Mouse (Mus musculus): ENCODE data around the gene Nfix.

Nfix gene

DNA sequence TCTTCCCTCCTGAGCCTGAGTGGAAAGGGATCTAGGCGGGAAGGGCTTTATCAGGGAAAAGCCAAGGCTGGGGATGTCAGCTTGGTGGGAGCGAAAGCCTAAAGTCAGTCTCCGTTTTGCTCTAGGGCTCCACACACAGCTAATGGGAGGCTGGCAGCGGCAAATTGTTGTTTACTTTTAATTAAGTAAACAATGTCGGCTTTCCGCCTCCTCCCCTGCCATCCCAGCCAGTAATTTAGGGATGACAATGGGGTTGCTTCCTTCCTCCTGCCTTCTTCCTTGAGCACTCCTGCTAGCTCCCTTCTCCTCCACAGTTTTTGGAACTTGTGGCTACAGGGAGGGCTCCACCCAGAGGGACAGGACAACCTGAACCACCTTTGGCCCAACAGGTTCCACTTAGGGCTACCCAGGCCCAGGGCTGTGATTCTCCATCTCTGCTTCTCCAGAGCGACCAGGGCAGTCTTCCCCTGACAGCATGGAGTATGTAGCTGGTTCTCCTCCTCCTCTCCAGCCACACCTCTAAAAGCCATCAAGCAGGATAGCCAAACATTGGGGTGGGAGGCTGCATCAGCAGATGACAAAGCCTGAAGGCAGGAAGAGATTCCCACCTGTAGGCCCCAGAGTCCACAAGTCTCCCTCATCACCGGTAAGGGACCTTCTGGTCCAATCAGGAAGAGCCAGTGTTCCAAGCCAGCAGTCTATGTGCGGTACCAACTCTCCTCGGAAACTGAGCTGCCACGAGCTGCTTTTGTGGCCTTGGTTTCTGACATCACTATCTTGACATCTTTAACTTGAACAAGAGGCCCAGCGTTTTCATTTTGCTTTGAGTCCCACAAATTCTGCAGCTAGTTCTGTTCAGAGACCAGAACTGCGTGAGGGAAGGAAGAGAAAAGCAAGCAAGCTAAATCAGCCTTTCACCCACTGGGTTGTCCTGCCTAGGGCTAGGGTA lies 59.0 kb downstream of the Nfix start:
- DNase-seq (ENCODE audit: low read depth, low spot score) = no peak

DNA sequence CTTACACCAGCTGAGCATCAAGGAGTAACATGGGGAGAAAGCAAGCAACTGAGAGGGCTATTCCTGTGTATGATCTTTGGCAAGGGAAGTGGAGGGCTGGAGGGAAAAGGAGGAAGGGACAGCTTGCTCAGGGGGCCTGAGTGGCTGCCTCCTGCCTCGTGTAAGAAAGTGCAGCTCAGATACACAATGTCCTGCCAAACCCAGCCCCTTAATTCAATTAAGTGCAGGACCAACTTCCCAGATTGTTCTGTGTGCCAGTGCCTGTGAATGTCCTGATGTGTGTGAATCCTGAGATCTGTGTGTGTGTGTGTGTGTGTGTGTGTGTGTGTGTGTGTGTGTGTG lies 60.8 kb downstream of the Nfix start:
- DNase-seq (ENCODE audit: low read depth, low spot score) = no peak

DNA sequence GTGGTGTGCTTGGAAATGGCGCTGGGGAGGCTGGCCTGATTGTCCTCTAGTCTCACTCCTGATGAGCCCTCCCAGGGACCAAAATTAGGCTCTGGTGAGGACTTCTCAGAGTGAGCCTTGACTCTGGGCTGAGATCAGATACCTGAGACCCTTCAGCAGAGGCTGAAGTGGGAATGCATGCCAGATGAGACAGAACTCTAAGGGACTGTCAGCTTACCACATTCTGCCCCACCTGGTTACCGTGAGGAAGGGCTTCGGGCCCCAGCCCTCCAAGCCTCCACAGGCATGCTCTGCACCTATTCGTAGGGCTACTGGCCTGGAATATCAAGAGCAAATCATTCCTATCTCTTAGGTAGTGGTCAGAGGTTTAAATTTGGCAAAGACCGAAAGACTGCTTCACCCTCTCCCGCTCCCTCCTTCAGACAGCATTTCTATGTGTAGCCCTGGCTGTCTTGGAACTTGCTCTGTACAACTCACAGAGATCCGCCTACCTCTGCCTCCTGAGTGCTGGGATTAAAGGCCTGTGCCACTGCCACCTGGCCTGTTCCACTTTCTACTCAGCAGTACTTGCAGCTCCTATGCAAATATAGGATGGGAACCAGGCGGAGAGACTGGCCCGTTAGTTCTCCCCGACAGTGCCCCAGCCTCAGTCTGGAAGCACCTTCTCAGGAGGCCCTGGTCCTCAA lies 61.3 kb downstream of the Nfix start:
- no peak for DNase-seq (ENCODE audit: low read depth, low spot score)

DNA sequence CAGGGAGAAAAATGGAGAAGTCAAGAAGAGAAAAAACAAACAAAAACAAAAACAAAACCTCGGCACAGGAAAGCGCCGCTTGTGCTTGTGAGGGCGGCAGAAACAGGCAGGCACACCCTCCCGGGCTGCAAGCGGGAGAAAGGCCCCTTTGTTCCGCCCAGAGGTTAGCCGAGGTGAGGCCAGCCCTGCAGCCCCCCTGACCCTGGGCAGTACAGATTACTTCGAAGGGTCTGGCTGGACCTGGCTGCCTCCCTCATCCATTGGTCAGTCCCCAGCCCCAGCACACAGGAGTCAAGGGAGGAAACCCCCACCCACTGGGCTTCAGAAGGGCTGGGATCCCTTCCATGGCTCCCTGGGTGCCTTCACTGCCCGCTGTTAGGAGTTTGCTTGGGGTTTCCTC lies 61.9 kb downstream of the Nfix start:
- no peak for DNase-seq (ENCODE audit: low read depth, low spot score)

DNA sequence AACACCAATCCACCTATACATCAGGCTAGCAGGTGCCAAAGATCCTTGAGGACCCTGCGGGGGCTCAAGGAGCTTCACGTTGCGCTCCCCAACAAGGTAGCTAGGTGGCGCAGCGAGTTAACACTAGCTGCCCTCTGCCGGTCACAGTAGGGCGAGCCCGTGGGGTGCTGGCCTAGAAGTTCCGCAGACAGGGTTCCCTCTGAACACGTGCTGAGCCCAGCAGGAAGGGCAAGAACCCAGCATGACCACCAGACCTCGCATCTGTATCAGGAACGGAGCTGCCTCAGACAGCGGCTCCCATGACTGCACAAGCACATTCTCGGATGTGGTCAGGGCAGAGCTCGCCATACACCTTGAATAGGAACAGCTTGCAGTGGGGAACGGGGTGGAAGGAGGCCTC lies 62.5 kb downstream of the Nfix start:
- peak; percentile 83 for DNase-seq (ENCODE audit: low read depth, low spot score)

DNA sequence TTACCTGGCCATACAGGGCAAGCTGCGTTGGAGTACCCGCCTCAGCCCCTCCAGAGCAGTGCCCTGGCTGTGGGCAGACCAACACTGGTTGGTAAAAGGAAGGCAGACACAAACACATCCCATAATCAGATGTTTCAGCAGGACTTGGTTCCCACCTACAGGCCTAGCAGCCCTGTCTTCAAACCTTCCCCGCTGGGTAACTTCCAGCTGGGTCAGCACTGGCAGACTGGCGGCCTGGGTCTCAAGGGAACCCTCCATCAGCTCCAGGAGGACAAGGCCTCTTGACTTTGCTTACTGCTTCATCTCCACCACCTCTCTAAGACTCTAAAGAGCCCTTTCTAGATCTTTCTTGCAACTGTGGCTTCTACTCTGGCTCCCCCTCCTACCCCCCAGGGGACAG lies 63.6 kb downstream of the Nfix start:
- DNase-seq (ENCODE audit: low read depth, low spot score) = no peak

DNA sequence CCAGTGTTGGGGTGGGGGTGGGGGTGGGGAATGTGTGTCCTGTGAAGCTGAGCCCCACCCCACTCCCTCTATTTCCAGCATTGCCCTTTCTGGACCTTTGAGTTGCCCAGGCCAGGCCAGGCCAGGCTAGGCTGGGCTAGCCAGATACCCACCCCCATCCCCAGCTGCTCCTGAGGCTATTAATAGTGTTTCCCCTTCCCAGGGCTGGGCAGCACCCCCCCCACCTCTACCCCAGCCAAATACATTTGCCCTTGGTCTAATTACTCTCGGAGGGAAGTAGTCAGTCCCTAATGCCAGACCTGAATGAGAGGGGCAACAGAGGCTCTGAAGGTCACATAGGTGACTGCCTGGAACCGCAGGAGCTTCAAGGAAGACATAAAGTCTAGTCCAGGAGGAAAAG lies 64.5 kb downstream of the Nfix start:
- DNase-seq (ENCODE audit: low read depth, low spot score) = no peak

DNA sequence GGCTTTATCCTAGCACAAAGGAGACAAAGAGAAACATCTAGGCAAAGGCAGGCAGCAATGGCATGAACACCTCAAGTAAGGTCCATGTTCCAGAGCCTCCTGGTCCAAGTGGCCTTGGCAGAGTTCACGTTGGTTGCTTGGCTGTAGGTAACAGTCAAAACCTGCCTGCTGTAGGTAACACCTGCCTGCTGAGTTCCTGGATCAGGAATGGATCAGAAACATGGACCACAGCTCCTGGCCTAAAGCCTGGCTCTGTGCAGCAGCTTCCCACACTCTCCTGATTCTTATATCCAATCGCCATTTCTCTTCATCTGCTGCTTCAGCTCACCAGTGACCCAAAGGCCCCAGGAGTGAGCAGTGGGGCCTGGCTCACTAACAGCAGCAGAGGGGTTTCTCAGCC lies 65.5 kb downstream of the Nfix start:
- DNase-seq (ENCODE audit: low read depth, low spot score) = no peak

DNA sequence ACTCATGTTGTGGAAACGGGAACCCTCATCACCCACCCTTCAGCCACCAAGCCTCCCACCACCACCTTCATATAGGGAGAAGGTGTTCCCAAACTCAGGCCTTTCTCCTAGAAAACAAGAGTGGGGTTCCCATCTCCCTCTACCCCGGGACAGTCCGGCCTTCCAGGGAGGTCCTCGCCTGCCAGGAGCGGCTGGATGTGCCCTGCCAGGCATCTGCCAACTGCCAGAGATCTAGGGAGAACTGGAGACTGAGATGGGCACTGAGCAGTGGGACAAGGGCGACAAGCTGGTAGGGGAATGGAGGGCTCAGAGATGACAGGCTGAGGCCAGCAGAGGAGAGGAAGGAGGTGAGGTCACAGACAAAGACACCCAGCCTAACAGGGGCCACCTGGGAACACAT lies 66.2 kb downstream of the Nfix start:
- DNase-seq (ENCODE audit: low read depth, low spot score) = no peak

DNA sequence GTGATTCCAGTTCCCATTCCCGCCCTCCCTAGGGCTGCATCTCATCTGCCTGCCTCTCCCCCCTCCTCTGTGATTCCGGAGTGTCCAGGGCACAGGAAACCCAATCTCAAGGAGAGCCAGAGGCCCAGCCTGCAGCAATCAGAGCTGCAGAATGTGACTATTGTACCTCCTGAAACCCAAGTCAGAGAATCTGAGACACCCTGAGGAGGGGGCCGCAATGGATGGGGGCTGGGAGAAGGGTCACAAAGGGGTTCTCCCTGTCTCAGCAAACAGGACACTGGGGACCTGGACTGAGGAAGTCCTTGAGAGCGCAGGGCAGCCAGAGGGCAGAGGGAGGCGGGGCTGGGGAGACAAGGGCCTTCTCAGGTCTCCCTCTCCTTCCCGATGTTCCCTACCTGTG lies 67.1 kb downstream of the Nfix start:
- DNase-seq (ENCODE audit: low read depth, low spot score) = no peak

DNA sequence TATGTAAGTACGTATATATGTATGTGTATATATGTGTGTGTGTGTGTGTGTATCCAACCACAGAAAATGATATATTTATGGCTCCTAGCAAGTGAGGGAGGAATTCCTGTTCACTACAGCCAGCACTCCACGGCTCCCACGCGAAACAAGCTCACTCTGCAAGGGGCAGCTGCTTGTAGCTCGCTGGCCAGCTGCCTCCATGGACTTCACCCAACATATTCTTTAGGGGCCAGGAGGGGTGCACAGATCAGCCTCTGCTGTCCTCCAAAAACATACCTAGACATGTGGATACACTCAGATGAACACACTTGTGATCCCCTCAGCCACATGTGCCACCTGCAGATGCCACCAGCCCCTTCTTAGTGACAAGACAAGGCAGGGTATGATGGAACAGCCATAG lies 67.6 kb downstream of the Nfix start:
- no peak for DNase-seq (ENCODE audit: low read depth, low spot score)

DNA sequence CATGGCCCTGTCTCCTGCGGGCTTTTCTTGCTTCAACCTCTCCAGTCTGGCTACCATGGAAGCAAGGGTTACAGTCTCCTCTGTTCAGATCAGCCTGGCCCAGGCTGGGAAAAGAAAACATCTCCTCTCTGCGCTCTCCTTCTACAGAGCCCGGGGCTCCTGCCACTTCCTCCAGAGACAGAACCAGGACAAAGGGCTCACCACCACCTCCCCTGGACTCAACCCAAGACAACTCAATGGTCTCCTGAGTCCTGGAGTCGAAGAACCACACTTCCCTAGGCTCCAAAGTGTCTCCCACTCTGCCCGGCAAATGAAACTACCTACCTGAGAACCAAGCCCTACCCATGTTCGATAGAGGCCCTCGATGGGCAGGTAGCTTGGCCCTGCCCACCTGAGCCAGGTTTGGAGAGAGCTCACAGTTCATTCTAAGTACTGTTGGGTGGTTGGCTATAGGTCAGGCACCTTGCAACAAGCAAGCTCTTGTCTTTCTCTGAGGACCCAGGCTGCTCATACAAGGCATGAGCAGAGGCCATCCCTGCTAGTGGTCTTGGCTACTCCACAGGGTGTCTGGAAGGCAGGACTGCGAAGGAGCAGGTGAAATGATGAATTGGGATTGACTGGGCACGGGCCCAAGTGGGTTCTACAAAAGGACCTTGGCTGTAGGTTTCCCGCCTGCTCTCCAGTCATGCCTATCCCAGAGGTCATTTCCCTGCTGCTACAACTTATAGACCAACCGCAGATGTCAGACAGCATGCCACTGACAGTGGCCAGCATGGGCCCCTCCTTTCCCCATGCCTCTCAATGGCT lies 68.6 kb downstream of the Nfix start:
- DNase-seq (ENCODE audit: low read depth, low spot score) = no peak

DNA sequence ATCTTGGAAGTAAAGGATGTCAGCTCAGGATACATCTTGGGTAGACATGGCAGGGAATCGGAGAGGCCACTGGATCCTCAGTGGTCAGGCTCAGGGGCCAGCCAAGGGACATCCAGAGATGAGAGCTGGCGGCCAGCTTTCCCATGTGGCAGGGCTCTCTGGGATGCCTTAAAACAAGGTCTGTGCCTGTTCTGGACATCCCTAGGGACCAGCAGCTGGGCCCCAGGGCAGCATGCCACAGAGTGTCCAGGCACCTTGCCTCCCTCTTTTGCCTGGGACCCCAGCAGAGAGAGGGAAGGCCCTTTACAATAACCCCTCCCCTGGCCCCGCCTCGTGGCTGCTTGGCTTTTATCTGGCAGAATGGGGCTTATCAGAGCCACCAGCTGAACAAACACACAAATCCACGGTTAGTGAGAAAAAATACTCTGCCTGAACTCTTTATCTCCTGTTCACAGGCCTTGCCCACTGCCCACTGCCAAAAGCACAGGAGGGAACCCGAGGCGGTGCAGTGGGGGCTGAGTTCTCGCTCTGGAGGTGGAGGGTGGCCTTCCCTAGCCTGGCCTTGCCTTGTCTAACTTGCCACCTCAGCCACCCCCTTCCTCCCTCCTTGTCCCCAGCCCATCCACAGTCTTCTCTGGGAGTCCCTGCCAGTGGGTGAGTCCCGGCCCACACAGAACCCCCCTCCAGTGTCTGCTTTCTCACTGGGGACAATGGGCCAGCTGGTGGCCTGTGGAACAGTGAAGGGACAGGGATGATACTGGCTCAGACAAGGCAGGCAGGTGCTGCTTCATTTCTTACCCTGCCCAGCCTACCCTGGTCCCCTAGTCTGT lies 69.4 kb downstream of the Nfix start:
- peak; percentile 38 for DNase-seq (ENCODE audit: low read depth, low spot score)

DNA sequence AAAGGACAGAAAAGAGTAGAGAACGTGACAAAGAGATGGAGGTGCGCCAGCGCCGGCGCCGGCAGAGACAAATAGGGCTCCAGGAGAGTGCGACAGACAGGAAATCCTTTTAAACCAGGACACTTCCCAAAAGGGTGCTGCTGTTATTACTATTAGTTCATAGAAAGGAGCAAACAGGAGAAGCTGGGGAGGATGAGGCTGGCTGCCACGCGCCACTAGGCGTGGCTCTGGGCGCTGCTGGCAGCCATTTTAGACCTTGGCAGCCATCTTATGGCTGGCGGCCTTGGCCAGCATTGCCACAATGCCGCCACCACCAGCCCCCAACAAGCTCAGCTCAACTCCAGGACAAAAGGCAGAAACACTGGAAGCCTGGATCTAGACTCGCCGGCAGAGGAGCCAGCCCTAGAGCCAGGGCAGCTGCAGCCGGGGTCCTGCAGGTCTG lies 70.2 kb downstream of the Nfix start:
- no peak for DNase-seq (ENCODE audit: low read depth, low spot score)

DNA sequence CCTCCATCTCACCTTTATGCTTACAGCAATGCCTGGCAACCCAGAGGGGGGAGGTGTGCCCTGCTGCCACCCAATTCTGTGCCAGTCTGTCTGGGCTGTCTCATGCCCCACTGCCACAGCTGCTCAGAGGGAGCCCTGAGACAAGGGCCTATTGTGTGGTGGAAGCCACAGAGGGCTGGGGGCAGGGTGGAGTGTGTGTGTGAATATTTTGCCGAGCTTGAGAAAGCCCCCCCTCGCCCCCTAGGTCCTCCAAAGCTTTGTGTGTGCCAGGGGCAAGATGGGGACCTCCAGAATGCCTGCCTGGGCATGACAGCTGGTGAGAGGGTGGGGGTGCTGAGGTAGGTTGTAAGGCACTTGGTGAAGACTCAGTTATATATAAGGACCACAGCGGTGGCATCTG lies 71.7 kb downstream of the Nfix start:
- DNase-seq (ENCODE audit: low read depth, low spot score) = no peak

DNA sequence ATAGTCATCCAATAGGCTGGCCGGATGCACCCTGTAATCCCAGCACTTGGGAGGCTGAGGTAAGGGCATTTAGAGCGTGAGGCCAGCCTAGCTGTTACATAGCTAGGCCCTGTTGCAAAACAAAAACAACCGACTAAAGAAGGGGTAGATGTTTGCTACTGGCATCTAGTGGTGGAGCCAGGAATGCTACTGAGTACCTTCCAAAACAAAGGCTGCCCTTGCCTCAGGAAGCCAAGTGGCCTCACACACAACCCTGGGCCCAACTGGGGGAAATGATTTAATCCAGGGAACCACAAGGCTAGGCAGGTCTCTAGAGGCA lies 74.2 kb downstream of the Nfix start:
- DNase-seq (ENCODE audit: low read depth, low spot score) = peak; percentile 83

DNA sequence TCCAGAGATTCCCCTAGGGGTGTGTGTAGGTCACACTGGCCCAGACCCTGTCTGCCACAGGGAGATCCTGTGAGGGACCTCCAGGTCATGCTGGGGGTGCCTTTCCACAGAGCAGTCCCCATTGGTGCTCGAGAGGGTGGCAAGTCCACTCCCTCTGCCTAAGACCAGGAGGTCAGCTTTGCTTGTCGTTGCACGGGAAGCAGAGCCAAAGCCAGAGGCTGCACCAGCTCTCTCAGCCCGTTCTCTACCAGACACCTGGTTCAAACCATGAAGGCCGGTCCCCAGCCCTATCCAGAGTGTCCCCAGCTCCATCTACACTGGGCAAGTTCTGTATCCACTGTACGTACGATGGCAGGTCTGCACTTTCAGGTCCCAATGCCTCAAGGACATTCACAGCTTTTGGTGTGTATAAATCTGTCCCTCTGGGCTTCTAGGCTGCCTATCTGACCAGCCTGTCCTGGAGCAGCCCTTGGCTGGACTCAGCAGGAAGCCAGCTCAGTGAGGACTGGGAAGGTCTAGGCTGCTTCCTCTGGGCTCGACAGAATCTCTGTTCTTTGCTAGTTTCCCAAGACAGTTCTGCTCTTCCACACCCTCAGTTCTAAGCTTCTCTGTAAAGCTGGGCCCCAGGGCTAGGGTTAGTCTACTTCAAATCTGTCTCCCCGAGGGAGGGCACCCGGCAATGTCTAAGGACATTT lies 74.8 kb downstream of the Nfix start:
- no peak for DNase-seq (ENCODE audit: low read depth, low spot score)

DNA sequence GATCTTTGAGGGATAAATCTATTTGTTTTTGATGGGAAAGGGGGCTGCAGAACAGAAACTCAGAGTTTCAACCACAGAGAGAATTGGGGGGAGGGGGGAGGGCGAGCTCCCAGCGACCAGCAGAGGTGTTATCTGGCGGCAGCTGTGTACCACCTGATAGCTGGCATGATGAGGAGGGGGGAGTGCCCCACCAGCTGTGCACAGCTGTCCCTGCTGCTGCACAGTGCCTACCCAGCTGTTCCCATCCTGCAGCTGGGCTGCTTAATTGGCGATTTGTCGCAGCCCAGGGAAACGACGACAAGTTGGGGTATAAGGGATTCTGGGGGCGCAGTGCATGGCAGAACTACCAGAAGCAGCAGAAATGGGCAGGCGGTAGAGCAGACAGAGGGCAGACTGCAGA lies 75.5 kb downstream of the Nfix start:
- DNase-seq (ENCODE audit: low read depth, low spot score) = no peak

DNA sequence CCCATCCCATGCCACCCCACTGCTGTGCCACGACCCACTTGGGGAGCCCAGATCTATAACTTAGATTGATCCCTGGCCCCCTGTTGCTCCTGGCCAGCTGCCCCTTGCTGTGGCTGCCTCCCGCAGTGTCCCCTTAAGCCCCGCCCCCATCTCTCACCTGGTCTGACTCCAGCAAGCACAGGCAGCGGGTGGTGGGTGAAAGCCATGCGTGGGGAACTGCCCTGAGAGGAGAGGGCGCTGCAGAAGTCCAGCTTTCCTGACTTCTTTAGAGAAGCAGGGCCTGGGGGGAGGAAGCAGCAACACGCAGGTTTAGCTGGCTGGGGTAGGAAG lies 76.6 kb downstream of the Nfix start:
- no peak for DNase-seq (ENCODE audit: low read depth, low spot score)

DNA sequence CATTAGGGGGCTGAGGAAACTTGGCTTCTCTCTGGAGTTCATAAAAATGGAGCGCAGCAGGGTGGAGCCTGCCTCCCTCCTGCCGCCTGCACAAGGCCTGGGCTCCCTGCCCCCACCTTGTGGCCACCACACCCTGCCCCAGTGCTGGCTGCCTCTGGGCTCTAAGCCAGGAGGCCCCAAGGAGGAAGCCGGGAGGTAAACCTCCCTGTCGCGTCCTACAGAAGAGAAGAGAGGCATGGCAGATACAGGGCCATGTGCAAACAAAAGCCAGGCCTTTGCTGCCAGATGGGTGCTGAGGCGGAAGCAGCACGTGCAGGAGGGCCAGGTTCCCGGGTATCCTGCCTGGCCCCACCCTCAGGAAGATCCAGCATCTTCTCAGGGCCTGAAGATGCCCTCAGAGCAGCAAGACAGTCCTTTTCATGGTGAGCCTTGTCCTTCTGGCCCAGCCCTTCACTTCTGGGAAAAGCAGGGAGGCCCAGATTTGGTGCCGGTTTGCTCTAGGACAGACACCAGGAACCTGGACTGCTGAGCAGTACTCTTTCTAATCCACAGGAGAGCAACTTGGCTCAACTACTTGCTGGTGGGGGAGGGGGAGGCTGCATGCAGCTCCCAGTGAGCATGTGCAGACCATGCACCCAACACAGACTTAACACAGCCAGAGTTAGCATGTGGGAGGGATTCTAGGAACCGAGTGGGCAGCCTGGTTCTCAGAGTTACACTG lies 77.1 kb downstream of the Nfix start, which contains the start of gene G430095P16Rik:
Gene G430095P16Rik, plus strand, starts transcription at position 158 of the 721 bp plus-strand sequence.
- DNase-seq (ENCODE audit: low read depth, low spot score) = peak; percentile 93

DNA sequence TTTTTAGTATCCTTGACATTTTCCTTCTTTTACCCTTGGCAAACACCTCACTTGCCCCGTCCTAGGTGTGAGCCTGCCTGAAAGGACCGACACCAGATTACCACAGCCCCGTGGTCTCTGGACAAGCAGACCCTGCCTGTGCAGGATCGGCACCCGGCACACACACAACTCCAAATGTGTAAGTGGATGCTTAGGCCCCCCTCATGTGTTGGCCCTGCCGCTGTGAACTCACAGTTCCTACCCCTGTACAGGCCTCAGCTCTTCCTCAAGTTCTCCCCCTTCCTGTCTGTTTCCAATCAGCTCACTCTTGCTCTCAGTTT lies 77.7 kb downstream of the Nfix start:
- no peak for DNase-seq (ENCODE audit: low read depth, low spot score)

Measured in 3T3-L1 (cell line).